9 mouse cellular contexts compared by ENCODE assay signal in the genomic region with DNA sequence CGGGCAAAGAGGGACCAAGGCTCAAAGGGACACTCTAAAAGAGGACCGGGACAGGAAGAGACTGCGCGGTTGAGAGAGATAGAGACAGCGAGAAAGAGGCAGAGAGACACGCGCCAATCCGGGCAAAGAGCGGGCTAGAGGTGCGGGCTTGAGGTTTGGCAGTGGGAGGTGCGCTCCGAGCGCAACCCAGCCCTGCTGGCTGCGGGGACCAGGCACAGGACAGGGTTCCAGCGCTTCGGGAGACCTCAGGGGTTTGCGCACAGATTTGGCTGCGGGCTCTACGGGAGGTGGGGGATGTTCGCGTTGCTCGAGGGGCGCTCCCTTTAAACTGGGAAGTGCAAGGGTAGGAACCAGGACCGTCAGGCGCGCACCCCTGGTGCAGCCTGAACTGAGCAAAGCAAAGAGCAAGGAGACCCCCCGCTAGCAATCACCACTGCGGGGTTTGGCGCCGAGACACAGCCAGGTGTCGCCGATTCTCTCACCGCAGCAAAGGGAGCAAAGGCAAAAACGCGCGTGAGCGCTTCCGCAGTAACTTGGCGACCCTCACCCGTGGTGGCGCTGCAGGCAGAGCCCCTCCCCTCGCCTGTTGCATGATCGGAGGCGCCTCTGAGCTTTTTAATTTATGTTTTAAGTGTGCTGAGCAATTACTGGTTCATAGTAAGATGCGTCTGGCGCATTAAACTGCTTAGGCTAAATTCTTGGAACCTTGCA. TPM values are rescaled to one million over a fixed set of nuclear protein-coding genes. Genes with fewer than 3 reads are reported as not detected.
DNase-seq lines count a peak whose midpoint lies in the region; ATAC-seq and TF ChIP-seq lines count a peak whose summit lies in the region.
"Had no signal": no experiment of that assay in that cellular context is flagged by ENCODE, and none has a peak within 500 bp of the region (broad histone marks: within the 10 kb centered on the region; RNA-seq: fewer than 3 reads in every experiment).

No protein-coding gene starts in this region.

- H3K9ac ChIP-seq in forebrain, embryonic 11.5 days (ENCODE audit: low read length), result no peak overlapping the region
- H3K9ac ChIP-seq in limb, embryonic 13.5 days, result no peak overlapping the region
- no peak overlapping the region for H3K9ac ChIP-seq in neural tube, embryonic 15.5 days (replicated peaks)

- peak; percentile 56; the same call in 1 of the 2 replicates for ATAC-seq in forebrain, embryonic 11.5 days (replicated peaks; ENCODE audit: low FRiP score)
- no peak for ATAC-seq in limb, embryonic 13.5 days (ENCODE audit: low FRiP score, low read depth)
- no peak; the same call in 1 of the 2 replicates for ATAC-seq in neural tube, embryonic 15.5 days (ENCODE audit: low FRiP score)

- H3K4me1 ChIP-seq in forebrain, embryonic 11.5 days (replicated peaks; ENCODE audit: control insufficient read depth, insufficient read depth, low read length), result no peaks in the 10 kb centered on the region
- no peaks in the 10 kb centered on the region for H3K4me1 ChIP-seq in limb, embryonic 13.5 days
- peaks cover 7% of the 10 kb centered on the region for H3K4me1 ChIP-seq in neural tube, embryonic 15.5 days

- H3K4me3 ChIP-seq in left cerebral cortex, adult 2 months, result peak overlapping the region; percentile 26
- peak overlapping the region; percentile 27 for H3K4me3 ChIP-seq in forebrain, embryonic 11.5 days (ENCODE audit: low read depth, low read length)
- H3K4me3 ChIP-seq in limb, embryonic 13.5 days, result peak overlapping the region; percentile 34
- peak overlapping the region; percentile 34 for H3K4me3 ChIP-seq in neural tube, embryonic 15.5 days (replicated peaks)

- H3K36me3 ChIP-seq in forebrain, embryonic 11.5 days (ENCODE audit: control insufficient read depth, insufficient read depth, low read length), result no peaks in the 10 kb centered on the region
- no peaks in the 10 kb centered on the region for H3K36me3 ChIP-seq in limb, embryonic 13.5 days
- no peaks in the 10 kb centered on the region for H3K36me3 ChIP-seq in neural tube, embryonic 15.5 days

- TF ChIP-seq CTCF in left cerebral cortex, adult 2 months (IDR thresholded peaks at IDR 0.05), result no peak

- WGBS in forebrain, embryonic 11.5 days, result 15% methylated on average over 46 of the region's 46 CpGs
- WGBS in limb, embryonic 13.5 days, result 11% methylated on average over 46 of the region's 46 CpGs
- 20% methylated on average over 46 of the region's 46 CpGs for WGBS in neural tube, embryonic 15.5 days

- no peak overlapping the region for H3K27ac ChIP-seq in left cerebral cortex, adult 2 months
- H3K27ac ChIP-seq in forebrain, embryonic 11.5 days (ENCODE audit: low read depth, low read length), result no peak overlapping the region
- H3K27ac ChIP-seq in limb, embryonic 13.5 days, result no peak overlapping the region
- no peak overlapping the region for H3K27ac ChIP-seq in neural tube, embryonic 15.5 days (replicated peaks)

- H3K4me2 ChIP-seq in forebrain, embryonic 11.5 days (ENCODE audit: low read depth, low read length, severe bottlenecking), result peak overlapping the region; percentile 52
- peak overlapping the region; percentile 61 for H3K4me2 ChIP-seq in limb, embryonic 13.5 days (replicated peaks)
- H3K4me2 ChIP-seq in neural tube, embryonic 15.5 days, result peak overlapping the region; percentile 66

- intact Hi-C loops in left cerebral cortex, adult 2 months (cut with DNase I), result no loop called here

- no peaks in the 10 kb centered on the region for H3K9me3 ChIP-seq in forebrain, embryonic 11.5 days (ENCODE audit: control insufficient read depth, low read length)
- no peaks in the 10 kb centered on the region for H3K9me3 ChIP-seq in limb, embryonic 13.5 days
- H3K9me3 ChIP-seq in neural tube, embryonic 15.5 days (replicated peaks), result no peaks in the 10 kb centered on the region

- peaks cover 17% of the 10 kb centered on the region for H3K27me3 ChIP-seq in forebrain, embryonic 11.5 days (ENCODE audit: control insufficient read depth, insufficient read depth, low read length)
- peaks cover 42% of the 10 kb centered on the region for H3K27me3 ChIP-seq in limb, embryonic 13.5 days
- H3K27me3 ChIP-seq in neural tube, embryonic 15.5 days (replicated peaks), result peaks cover 14% of the 10 kb centered on the region; the same call in 1 of the 2 replicates

- DNase-seq in left cerebral cortex, adult 2 months (ENCODE audit: extremely low spot score in 1 of 2, low spot score in 2 of 2), result no peak
- DNase-seq in left cerebral cortex, adult 18-20 months (ENCODE audit: low spot score in 2 of 2), result no peak
- DNase-seq in forebrain, embryonic 11.5 days (ENCODE audit: low spot score), result no peak
- DNase-seq in cerebellum, postnatal 36 days, result no peak
- no peak for DNase-seq in adrenal gland, adult 2 months
- DNase-seq in layer of hippocampus, postnatal 10 days (ENCODE audit: low spot score in 2 of 2), result no peak
- DNase-seq: lung, adult 2 months had no signal

RNA-seq across cellular contexts. Expression of a gene that starts 30.1 kb away (rescaled TPM):
- total RNA-seq in left cerebral cortex, adult 2 months (2021), result 1 to 10 TPM; 1.6 to 1.7 TPM
- total RNA-seq in left cerebral cortex, adult 18-20 months (2021), result 1 to 10 TPM in 1 of 2 experiments, under 1 TPM in 1; 0.87 to 1.3 TPM
- polyA plus RNA-seq in forebrain, embryonic 11.5 days (2014; fragmentation: Nextera tagmentation; extraction: Ambion mirVana), result 1.7 and 2.0 TPM in 2 replicates
- polyA plus RNA-seq in limb, embryonic 13.5 days (2015; fragmentation: Nextera tagmentation; extraction: Ambion mirVana), result 2.2 and 2.8 TPM in 2 replicates
- 9.8 and 13.8 TPM in 2 replicates for polyA plus RNA-seq in neural tube, embryonic 15.5 days (2015; fragmentation: Nextera tagmentation; extraction: Ambion mirVana)
- total RNA-seq in adrenal gland, adult 2 months (2021), result 1 to 10 TPM in 1 of 2 experiments, under 1 TPM in 1; 0.58 to 1.1 TPM
- polyA plus RNA-seq in adrenal gland, adult 2 months (2012; rRNA removed), result 0.04 and 0.27 TPM in 2 replicates
- 1 to 10 TPM; 2.9 to 3.6 TPM for total RNA-seq in layer of hippocampus, postnatal 10 days (2021)
